Mouse (Mus musculus) stomach, postnatal 0 days (tissue): ENCODE measurements at regions not wholly inside any gene's neighbourhood (a gene's known extent, or its start where the extent isn't known, plus 50 kb on each side); places are given as distances from the start of the nearest gene placed in this dataset.

ENCODE experiments used
- ATAC-seq: fragments of 200-750 bp; cut with Nextera tagmentation; 2 replicates; pipeline ENCODE4 v1.8.0; 2017; ENCODE audit not compliant: low FRiP score, low TSS enrichment
- DNase-seq: peaks from one replicate; pipeline ENCODE4 v3.0.0-alpha.2; 2016; ENCODE audit warnings: low spot score
- H3K27ac ChIP-seq: fragments of 300-500 bp; sonication (generic); replicated peaks from 2 replicates; pipeline ENCODE4 v1.5.1; 2014; ENCODE audit warnings: mild to moderate bottlenecking, control low read depth
- H3K27me3 ChIP-seq: fragments of 300-500 bp; sonication (generic); 2 replicates; pipeline ENCODE4 v1.6.1; 2014; ENCODE audit warnings: low read length; ENCODE audit not compliant: control insufficient read depth, insufficient read depth
- H3K36me3 ChIP-seq: fragments of 300-500 bp; sonication (generic); 2 replicates; pipeline ENCODE4 v1.6.1; 2014; ENCODE audit warnings: low read length, mixed read lengths; ENCODE audit not compliant: control insufficient read depth, insufficient read depth
- H3K4me1 ChIP-seq: fragments of 300-500 bp; sonication (generic); replicated peaks from 2 replicates; pipeline ENCODE4 v1.6.1; 2014; ENCODE audit warnings: antibody characterized with exemption; ENCODE audit not compliant: control insufficient read depth, insufficient read depth
- H3K4me2 ChIP-seq: fragments of 300-500 bp; sonication (generic); replicated peaks from 2 replicates; pipeline ENCODE4 v1.6.1; 2014; ENCODE audit warnings: low read depth, mild to moderate bottlenecking, control low read depth, moderate library complexity
- H3K4me3 ChIP-seq: fragments of 300-500 bp; sonication (generic); 2 replicates; pipeline ENCODE4 v1.5.1; 2014; ENCODE audit warnings: low read depth, low read length, control low read depth
- H3K9ac ChIP-seq: fragments of 300-500 bp; sonication (generic); 2 replicates; pipeline ENCODE4 v1.6.1; 2014; ENCODE audit warnings: mild to moderate bottlenecking, low read length, control low read depth, mixed read lengths
- H3K9me3 ChIP-seq: fragments of 300-500 bp; sonication (generic); 2 replicates; pipeline ENCODE4 v1.6.1; 2016; ENCODE audit warnings: low read length; ENCODE audit not compliant: control insufficient read depth
- CTCF ChIP-seq: IDR thresholded peaks from 2 replicates; pipeline ENCODE4 v1.5.1; 2016; ENCODE audit warnings: antibody characterized with exemption, low read depth, mild to moderate bottlenecking, moderate library complexity
- EP300 ChIP-seq: optimal IDR thresholded peaks from 2 replicates; pipeline ENCODE3; 2016; ENCODE audit warnings: antibody characterized with exemption
- WGBS: fragments of 180-500 bp; shearing (Covaris S2); extraction: QIAGEN DNeasy Blood & Tissue Kit; methylation state at CpG from one replicate; pipeline ENCODE4 v1.1.7; 2014; 5-methylcytosine and 5-hydroxymethylcytosine counted together

DNA sequence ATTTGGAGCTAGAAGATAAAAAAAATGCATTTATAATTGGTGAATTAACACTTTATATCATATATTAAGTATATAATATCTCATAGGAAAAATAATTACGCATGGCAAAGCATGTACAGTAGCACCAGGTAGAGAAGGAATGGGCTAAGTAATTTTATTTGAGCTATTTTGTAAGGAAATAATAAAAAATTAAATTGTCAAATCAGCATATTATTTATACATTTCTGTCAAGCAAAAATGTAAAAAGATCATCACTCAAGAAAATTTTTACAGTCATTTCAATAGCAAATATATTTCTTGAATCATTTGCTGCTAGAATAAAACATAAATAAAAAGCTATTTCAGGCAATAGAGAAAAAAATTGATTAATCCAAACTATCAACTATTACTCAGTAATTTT is 1450.4 kb upstream of the Acvr2a start:
- TF ChIP-seq CTCF (no peak), EP300 (no peak)
- Histone ChIP-seq H3K36me3 (no peaks in the 10 kb centered on the region), H3K27ac (no peak overlapping the region), H3K9me3 (no peaks in the 10 kb centered on the region), H3K4me3 (no peak overlapping the region), H3K4me1 (no peaks in the 10 kb centered on the region), H3K4me2 (no peak overlapping the region), H3K9ac (no peak overlapping the region), H3K27me3 (no peaks in the 10 kb centered on the region)
- ATAC-seq = no peak
- WGBS = 84% methylated on average over 1 of the region's 1 CpGs
- no peak for DNase-seq

- Histone ChIP-seq H3K36me3 (no peaks in the 10 kb centered on the region), H3K4me1 (no peaks in the 10 kb centered on the region), H3K4me3 (no peak overlapping the region), H3K27ac (no peak overlapping the region), H3K4me2 (no peak overlapping the region), H3K9me3 (no peaks in the 10 kb centered on the region), H3K9ac (no peak overlapping the region), H3K27me3 (no peaks in the 10 kb centered on the region)
- DNase-seq = no peak
- TF ChIP-seq EP300 = no peak
- no peak for TF ChIP-seq CTCF
- ATAC-seq = no peak
These were observed 1445.6 kb upstream of the Acvr2a start for GRCm38 (mm10) chr2:47368296-47368695.
